Mouse (Mus musculus) intestine, embryonic 14.5 days (tissue): Measurements from ENCODE around the gene Mms22l. TPM values are rescaled to one million over a fixed set of nuclear protein-coding genes. Genes with fewer than 3 reads are reported as not detected.
"Not testable (repeated sequence)": the region's sequence is repeated elsewhere in the genome, so short reads cannot be mapped to it uniquely, and the experiment has no call there.

ENCODE experiments used
- ATAC-seq: fragments of 200-750 bp; cut with Nextera tagmentation; replicated peaks from 2 replicates; pipeline ENCODE4 v1.8.0; 2017; ENCODE audit warnings: low read depth, moderate number of reproducible peaks, moderate TSS enrichment, moderate library complexity; ENCODE audit not compliant: low FRiP score, low TSS enrichment
- DNase-seq: peaks from one replicate; pipeline ENCODE4 v3.0.0-alpha.2; 2018; ENCODE audit warnings: low spot score
- H3K27ac ChIP-seq: fragments of 300-500 bp; sonication (generic); 2 replicates; pipeline ENCODE4 v1.5.1; 2014; ENCODE audit warnings: low read depth, mild to moderate bottlenecking, control low read depth
- H3K27me3 ChIP-seq: fragments of 300-500 bp; sonication (generic); replicated peaks from 2 replicates; pipeline ENCODE4 v1.6.1; 2014; ENCODE audit warnings: low read length, control low read depth; ENCODE audit not compliant: control insufficient read depth, insufficient read depth
- H3K36me3 ChIP-seq: fragments of 300-500 bp; sonication (generic); 2 replicates; pipeline ENCODE4 v1.6.1; 2014; ENCODE audit warnings: low read length, control low read depth; ENCODE audit not compliant: control insufficient read depth, insufficient read depth
- H3K4me1 ChIP-seq: fragments of 300-500 bp; sonication (generic); replicated peaks from 2 replicates; pipeline ENCODE4 v1.6.1; 2014; ENCODE audit warnings: low read length, control low read depth, mixed read lengths; ENCODE audit not compliant: control insufficient read depth, insufficient read depth
- H3K4me2 ChIP-seq: fragments of 300-500 bp; sonication (generic); 2 replicates; pipeline ENCODE4 v1.6.1; 2014; ENCODE audit warnings: low read length
- H3K4me3 ChIP-seq: fragments of 300-500 bp; sonication (generic); 2 replicates; pipeline ENCODE4 v1.5.1; 2014; ENCODE audit warnings: low read depth, low read length, control low read depth, mixed read lengths
- H3K9ac ChIP-seq: fragments of 300-500 bp; sonication (generic); 2 replicates; pipeline ENCODE4 v1.6.1; 2014; ENCODE audit warnings: mild to moderate bottlenecking, low read length
- H3K9me3 ChIP-seq: fragments of 300-500 bp; sonication (generic); 2 replicates; pipeline ENCODE4 v1.6.1; 2016; ENCODE audit warnings: low read length, control low read depth; ENCODE audit not compliant: control insufficient read depth
- WGBS: fragments of 180-500 bp; shearing (Covaris S2); extraction: QIAGEN DNeasy Blood & Tissue Kit; methylation state at CpG from one replicate; pipeline ENCODE4 v1.1.7; 2014; 5-methylcytosine and 5-hydroxymethylcytosine counted together
- polyA plus RNA-seq: library from polyadenylated mRNA; unstranded; fragments of >200 nt; fragmentation: Nextera tagmentation; extraction: Ambion mirVana; gene quantifications from 2 replicates; pipeline ENCODE4 v1.2.1, GENCODE M21; 2014

Mms22l gene
- polyA plus RNA-seq, 1 experiment from 2014 or later: 30.7 TPM

DNA sequence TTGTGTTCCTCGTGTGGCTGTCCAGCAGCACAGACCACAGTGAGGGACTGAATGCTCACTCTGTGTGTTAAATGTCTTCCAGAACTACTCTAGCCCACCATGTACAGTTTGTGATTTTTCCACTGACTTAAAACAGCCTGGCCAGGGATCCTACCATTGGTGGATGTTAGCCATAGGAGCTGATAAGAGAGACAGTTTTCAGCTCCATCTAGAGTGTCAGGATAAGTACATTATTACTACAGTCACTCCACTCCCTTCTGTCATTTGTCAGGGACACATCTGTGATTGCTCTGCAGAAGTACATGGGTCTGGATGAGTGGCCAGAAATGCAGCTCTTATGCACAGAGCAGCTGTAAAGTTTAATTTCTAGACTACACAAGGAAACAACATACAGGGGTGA is 131.6 kb downstream of the Mms22l start:
- no peaks in the 10 kb centered on the region for H3K27me3 ChIP-seq
- no peak overlapping the region for H3K4me3 ChIP-seq
- no peaks in the 10 kb centered on the region for H3K36me3 ChIP-seq
- H3K27ac ChIP-seq: no peak overlapping the region
- H3K9me3 ChIP-seq: no peaks in the 10 kb centered on the region
- no peak overlapping the region for H3K9ac ChIP-seq
- H3K4me2 ChIP-seq: no peak overlapping the region
- no peak for ATAC-seq
- peaks cover 6% of the 10 kb centered on the region for H3K4me1 ChIP-seq
- no peak for DNase-seq
- WGBS: 77% methylated on average over 1 of the region's 1 CpGs

GRCm38 (mm10) chr4:24630430-24630829 is 134.2 kb downstream of the Mms22l start:
- Histone ChIP-seq H3K36me3 (no peaks in the 10 kb centered on the region), H3K27me3 (no peaks in the 10 kb centered on the region), H3K4me3 (no peak overlapping the region), H3K4me2 (no peak overlapping the region), H3K27ac (no peak overlapping the region), H3K9me3 (no peaks in the 10 kb centered on the region), H3K4me1 (peaks cover 6% of the 10 kb centered on the region), H3K9ac (no peak overlapping the region)
- DNase-seq: no peak
- WGBS: 39% methylated on average over 2 of the region's 2 CpGs
- ATAC-seq: no peak

- no peak for ATAC-seq
- WGBS: 74% methylated on average over 9 of the region's 9 CpGs
Measured at GRCm38 (mm10) chr4:24631177-24631911, 135.1 kb downstream of the Mms22l start.

GRCm38 (mm10) chr4:24642306-24642705 is 146.1 kb downstream of the Mms22l start:
- Histone ChIP-seq H3K9me3 (no peaks in the 10 kb centered on the region), H3K4me1 (no peaks in the 10 kb centered on the region), H3K27me3 (no peaks in the 10 kb centered on the region), H3K36me3 (no peaks in the 10 kb centered on the region), H3K4me3 (no peak overlapping the region), H3K9ac (no peak overlapping the region), H3K27ac (no peak overlapping the region), H3K4me2 (no peak overlapping the region)
- ATAC-seq (no peak), DNase-seq (no peak)
- WGBS: 71% methylated on average over 2 of the region's 2 CpGs

More at GRCm38 (mm10) chr4:24631177-24631911, 135.1 kb downstream of the Mms22l start:
- Histone ChIP-seq H3K4me1 (peaks cover 4% of the 10 kb centered on the region), H3K4me2 (no peak overlapping the region), H3K4me3 (no peak overlapping the region), H3K27ac (no peak overlapping the region), H3K27me3 (no peaks in the 10 kb centered on the region), H3K9me3 (no peaks in the 10 kb centered on the region), H3K9ac (no peak overlapping the region), H3K36me3 (no peaks in the 10 kb centered on the region)
- no peak for DNase-seq

DNA sequence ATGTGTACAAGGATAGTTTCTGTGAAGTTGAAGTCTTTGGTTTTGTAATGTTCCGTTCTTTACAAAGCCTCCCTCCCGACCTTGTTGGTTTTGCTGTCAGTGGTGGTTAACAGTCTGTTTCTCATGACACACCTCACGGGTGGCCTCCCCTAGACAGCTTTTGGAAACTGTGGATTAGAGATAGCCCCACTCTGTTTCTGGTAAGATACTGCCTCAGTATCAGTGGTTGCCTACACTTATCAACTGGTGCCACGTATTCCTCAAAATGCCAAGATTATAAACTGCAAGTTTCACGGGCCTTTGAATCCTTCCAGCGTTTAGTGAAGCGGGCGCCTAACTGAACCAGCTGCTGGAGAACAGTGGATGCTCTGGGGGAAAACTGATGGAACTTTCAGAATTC is 148.5 kb downstream of the Mms22l start:
- 84% methylated on average over 6 of the region's 8 CpGs for WGBS
- not testable (repeated sequence) for H3K4me3 ChIP-seq, H3K4me1 ChIP-seq, ATAC-seq, H3K9me3 ChIP-seq, DNase-seq, H3K27ac ChIP-seq, H3K36me3 ChIP-seq, H3K9ac ChIP-seq, H3K4me2 ChIP-seq, H3K27me3 ChIP-seq
